Mouse (Mus musculus) ES-Bruce4 (cell line): ENCODE measurements at regions not wholly inside any gene's neighbourhood (a gene's known extent, or its start where the extent isn't known, plus 50 kb on each side); places are given as distances from the start of the nearest gene placed in this dataset.

Experiments
- EP300 ChIP-seq: IDR thresholded peaks from 2 replicates; pipeline ENCODE4 v1.6.1; 2011; ENCODE audit warnings: low read depth, low read length; ENCODE audit not compliant: insufficient read depth
- POLR2A ChIP-seq: IDR thresholded peaks from one replicate; pipeline ENCODE4 v1.8.1; 2011; ENCODE audit warnings: low read length; ENCODE audit not compliant: insufficient read depth

DNA sequence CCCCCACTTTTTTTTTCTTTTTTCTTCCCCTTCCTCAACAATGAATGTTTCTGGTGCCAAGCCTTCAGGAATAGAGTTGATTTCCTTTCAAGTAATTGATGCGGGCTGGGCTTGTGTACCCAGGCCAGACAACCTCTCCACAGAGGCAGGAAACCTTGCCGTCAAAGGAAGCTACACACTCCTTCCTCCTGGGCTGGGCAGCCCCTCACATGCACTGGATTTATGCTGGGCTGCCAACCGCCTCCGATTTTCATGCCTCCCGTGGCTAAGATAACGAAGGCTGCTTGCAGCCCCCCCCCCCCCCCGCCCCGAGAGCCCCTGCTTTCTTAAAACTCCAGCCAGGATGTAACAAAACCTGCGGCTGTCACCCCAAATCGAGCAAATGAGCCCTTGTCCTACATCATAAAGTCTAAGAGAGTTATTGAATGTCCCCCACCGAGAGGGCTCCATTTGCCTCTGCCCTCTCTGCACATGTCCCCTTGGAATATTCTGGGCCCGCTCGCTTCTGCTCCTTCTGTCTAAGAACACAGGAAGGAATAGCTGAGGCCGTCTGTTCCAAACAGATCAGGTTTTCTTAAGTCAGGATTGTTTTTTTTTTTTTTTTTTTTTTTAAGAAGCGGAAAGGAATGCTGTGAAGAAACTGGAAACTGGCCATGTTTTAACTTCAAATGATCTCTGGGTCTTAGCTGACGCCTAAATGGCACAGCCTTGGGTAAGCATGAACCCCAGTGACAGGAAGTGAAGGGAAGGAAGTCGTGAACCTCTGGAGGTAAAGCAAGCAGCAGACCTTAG is 220.1 kb upstream of the Irx5 start:
- TF ChIP-seq EP300, result no peak
- TF ChIP-seq POLR2A, result no peak
